Comparison of ENCODE assay signal across 11 mouse cellular contexts in the genomic region with DNA sequence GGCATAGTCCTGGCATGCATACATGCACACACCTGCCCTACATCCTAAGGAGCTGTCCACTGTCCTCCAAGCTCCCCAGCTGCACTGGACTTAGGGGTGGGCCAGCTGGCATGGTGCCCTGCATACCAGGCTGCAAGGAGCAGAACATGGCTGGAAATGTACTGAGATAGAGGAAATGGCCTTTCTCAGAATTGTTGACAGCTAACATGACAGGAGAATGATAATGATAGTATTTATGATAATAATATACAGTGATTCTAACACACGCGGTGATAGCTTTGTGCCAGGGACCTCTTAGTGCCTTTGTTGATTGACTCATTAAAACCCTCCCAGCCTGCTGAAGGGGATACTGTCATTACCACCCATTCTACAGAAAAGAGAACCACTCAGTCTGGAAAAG. TPM values are rescaled to one million over a fixed set of nuclear protein-coding genes. Genes with fewer than 3 reads are reported as not detected.
DNase-seq lines count a peak whose midpoint lies in the region; ATAC-seq and TF ChIP-seq lines count a peak whose summit lies in the region.
"Had no signal": no experiment of that assay in that cellular context is flagged by ENCODE, and none has a peak within 500 bp of the region (broad histone marks: within the 10 kb centered on the region; RNA-seq: fewer than 3 reads in every experiment).

No protein-coding gene starts in this region.

- WGBS in hindbrain, embryonic 16.5 days, result 63% methylated on average over 2 of the region's 2 CpGs
- 60% methylated on average over 2 of the region's 2 CpGs for WGBS in hindbrain, embryonic 14.5 days
- WGBS in heart, postnatal 0 days, result 11% methylated on average over 2 of the region's 2 CpGs

- peak; percentile 88 for TF ChIP-seq EP300 in heart, postnatal 0 days (IDR thresholded peaks at IDR 0.05; ENCODE audit: low read depth)

- no peaks in the 10 kb centered on the region for H3K36me3 ChIP-seq in hindbrain, embryonic 16.5 days (ENCODE audit: control insufficient read depth, insufficient read depth, low read length)
- no peaks in the 10 kb centered on the region for H3K36me3 ChIP-seq in hindbrain, embryonic 14.5 days (replicated peaks; ENCODE audit: control insufficient read depth, insufficient read depth)
- H3K36me3 ChIP-seq in heart, postnatal 0 days (replicated peaks; ENCODE audit: control insufficient read depth, insufficient read depth, low read length), result no peaks in the 10 kb centered on the region
- H3K36me3 ChIP-seq: midbrain, embryonic 10.5 days had no signal

- no peak overlapping the region for H3K4me2 ChIP-seq in hindbrain, embryonic 16.5 days (ENCODE audit: low read length)
- H3K4me2 ChIP-seq in hindbrain, embryonic 14.5 days (replicated peaks), result no peak overlapping the region
- no peak overlapping the region for H3K4me2 ChIP-seq in heart, postnatal 0 days (ENCODE audit: low read depth, low read length)

- no peak for DNase-seq in hindbrain, embryonic 14.5 days (ENCODE audit: low spot score)
- DNase-seq in MN1 (ENCODE audit: low spot score), result peak; percentile 37
- DNase-seq in cerebellum, postnatal 10 days, result peak; percentile 83 to 86
- peak; percentile 65 for DNase-seq in heart, postnatal 0 days (ENCODE audit: low spot score)
- no peak for DNase-seq in frontal cortex, adult 2 months (ENCODE audit: extremely low spot score in 1 of 2, low spot score in 1 of 2)
- no peak for DNase-seq in retina, embryonic 14.5 days (ENCODE audit: low spot score)
- DNase-seq in spleen, adult 12 weeks (ENCODE audit: low spot score), result no peak

- H3K9ac ChIP-seq in hindbrain, embryonic 16.5 days (ENCODE audit: low read depth, low read length), result no peak overlapping the region
- H3K9ac ChIP-seq in hindbrain, embryonic 14.5 days, result no peak overlapping the region
- no peak overlapping the region for H3K9ac ChIP-seq in heart, postnatal 0 days (replicated peaks; ENCODE audit: low read depth, low read length)

- H3K27ac ChIP-seq in hindbrain, embryonic 16.5 days (ENCODE audit: low read depth, low read length), result no peak overlapping the region
- H3K27ac ChIP-seq in hindbrain, embryonic 14.5 days, result no peak overlapping the region
- peak overlapping the region; percentile 36; the same call in 1 of the 2 replicates for H3K27ac ChIP-seq in heart, postnatal 0 days (ENCODE audit: low read depth)
- H3K27ac ChIP-seq: midbrain, embryonic 10.5 days had no signal

- H3K4me1 ChIP-seq in hindbrain, embryonic 16.5 days (ENCODE audit: control insufficient read depth, insufficient read depth, low read depth, low read length), result peaks cover 8% of the 10 kb centered on the region; the same call in 1 of the 2 replicates
- H3K4me1 ChIP-seq in hindbrain, embryonic 14.5 days (replicated peaks; ENCODE audit: control insufficient read depth, insufficient read depth, low read length), result 0 out of 2 replicates have a peak, but pooled peaks cover 5% of the 10 kb centered on the region
- peaks cover 59% of the 10 kb centered on the region for H3K4me1 ChIP-seq in heart, postnatal 0 days (ENCODE audit: control insufficient read depth, insufficient read depth)

- no peaks in the 10 kb centered on the region for H3K27me3 ChIP-seq in hindbrain, embryonic 16.5 days (replicated peaks; ENCODE audit: control insufficient read depth, insufficient read depth, low read length)
- H3K27me3 ChIP-seq in hindbrain, embryonic 14.5 days (ENCODE audit: control insufficient read depth, insufficient read depth, low read length), result peaks cover 10% of the 10 kb centered on the region
- H3K27me3 ChIP-seq in heart, postnatal 0 days (ENCODE audit: control insufficient read depth, insufficient read depth, low read length), result no peaks in the 10 kb centered on the region

- ATAC-seq in hindbrain, embryonic 16.5 days, result peak; percentile 60; the same call in 1 of the 2 replicates
- ATAC-seq in hindbrain, embryonic 14.5 days (ENCODE audit: low FRiP score), result no peak
- peak; percentile 87 for ATAC-seq in heart, postnatal 0 days (ENCODE audit: insufficient read depth, low read depth)
- ATAC-seq: intestine, postnatal 0 days had no signal

- H3K4me3 ChIP-seq in hindbrain, embryonic 16.5 days (ENCODE audit: low read length), result no peak overlapping the region
- no peak overlapping the region for H3K4me3 ChIP-seq in hindbrain, embryonic 14.5 days (replicated peaks; ENCODE audit: low read length)
- H3K4me3 ChIP-seq in heart, postnatal 0 days (ENCODE audit: low read depth, low read length), result no peak overlapping the region
- H3K4me3 ChIP-seq: midbrain, embryonic 10.5 days had no signal

- H3K9me3 ChIP-seq in hindbrain, embryonic 16.5 days (ENCODE audit: control insufficient read depth, low read length), result no peaks in the 10 kb centered on the region
- no peaks in the 10 kb centered on the region for H3K9me3 ChIP-seq in hindbrain, embryonic 14.5 days (ENCODE audit: control insufficient read depth, low read length)
- H3K9me3 ChIP-seq in heart, postnatal 0 days (replicated peaks; ENCODE audit: control insufficient read depth, low read length), result no peaks in the 10 kb centered on the region
- H3K9me3 ChIP-seq: midbrain, embryonic 10.5 days had no signal

- no peak for TF ChIP-seq CTCF in heart, postnatal 0 days (IDR thresholded peaks at IDR 0.05; ENCODE audit: low read depth)

RNA-seq across cellular contexts. Expression of a gene that starts 54.4 kb away (rescaled TPM):
- 64.3 and 77.1 TPM in 2 replicates for polyA plus RNA-seq in hindbrain, embryonic 16.5 days (2015; fragmentation: Nextera tagmentation; extraction: Ambion mirVana)
- 84.4 and 90.5 TPM in 2 replicates for polyA plus RNA-seq in hindbrain, embryonic 14.5 days (2014; fragmentation: Nextera tagmentation; extraction: Ambion mirVana)
- 19.7 and 21.6 TPM in 2 replicates for total RNA-seq in heart, postnatal 0 days (2014; rRNA removed; ENCODE audit: low replicate concordance)
- polyA plus RNA-seq in heart, postnatal 0 days (2015; fragmentation: Nextera tagmentation; extraction: Ambion mirVana), result 19.5 and 20.7 TPM in 2 replicates
- 33.8 and 42.0 TPM in 2 replicates for polyA plus RNA-seq in frontal cortex, adult 2 months (2012; rRNA removed)
- total RNA-seq: CH12.LX had no signal

Comparison
In these comparisons a context has a peak if more than half of its experiments do, and no peak if none do; other contexts are left out.
1. DNase-seq: peak in MN1 (single experiment), cerebellum, postnatal 10 days (2 of 2) and heart, postnatal 0 days (single experiment); none in hindbrain, embryonic 14.5 days (single experiment), frontal cortex, adult 2 months (0 of 2), retina, embryonic 14.5 days (single experiment) and spleen, adult 12 weeks (single experiment).